Mouse (Mus musculus) liver, postnatal 0 days (tissue): Measurements from ENCODE around the gene Igfn1.

Source experiments
- CTCF ChIP-seq: sonication (generic); IDR thresholded peaks from 2 replicates; pipeline ENCODE4 v1.5.1; 2016; ENCODE audit warnings: antibody characterized with exemption, low read depth
- EP300 ChIP-seq: IDR thresholded peaks from 2 replicates; pipeline ENCODE4 v1.6.1; 2016; ENCODE audit warnings: antibody characterized with exemption, low read depth, mild to moderate bottlenecking

- no peak for TF ChIP-seq EP300
- no peak for TF ChIP-seq CTCF
Observed at GRCm38 (mm10) chr1:135916486-135917058, 89.6 kb downstream of the Igfn1 start.
